In genomic region chr14:100600886-100601451, GRCm38 (mm10) we compare ENCODE assay signal across 13 mouse cellular contexts.
DNase-seq lines count a peak whose midpoint lies in the region; ATAC-seq and TF ChIP-seq lines count a peak whose summit lies in the region.
"Had no signal": no experiment of that assay in that cellular context is flagged by ENCODE, and none has a peak within 500 bp of the region (broad histone marks: within the 10 kb centered on the region; RNA-seq: fewer than 3 reads in every experiment).

No protein-coding gene starts in this region.

- 31% methylated on average over 7 of the region's 7 CpGs for WGBS in midbrain, embryonic 15.5 days
- 69% methylated on average over 7 of the region's 7 CpGs for WGBS in thymus, adult 2 months

- DNase-seq in cerebellum, postnatal 14 days = peak; percentile 12 to 13
- no peak for DNase-seq in cerebellum, adult 9-10 months
- peak; percentile 16 for DNase-seq in heart, postnatal 4 days
- DNase-seq in heart, postnatal 36 days = no peak
- DNase-seq in brain, embryonic 14.5 days (ENCODE audit: low read depth) = peak; percentile 48
- no peak for DNase-seq in frontal cortex, postnatal 14 days (ENCODE audit: low spot score in 2 of 2)
- DNase-seq in thymus, adult 2 months = no peak
- DNase-seq: adrenal gland, postnatal 25 days; gastrocnemius, postnatal 25 days; kidney, adult 2 months; liver, postnatal 0 days; right cerebral cortex, postnatal 14 days had no signal

- H3K27me3 ChIP-seq in midbrain, embryonic 15.5 days (replicated peaks) = no peaks in the 10 kb centered on the region
- no peaks in the 10 kb centered on the region for H3K27me3 ChIP-seq in thymus, adult 2 months (ENCODE audit: control insufficient read depth, insufficient read depth, low read length)

- peaks cover 7% of the 10 kb centered on the region for H3K4me1 ChIP-seq in midbrain, embryonic 15.5 days
- H3K4me1 ChIP-seq in thymus, adult 2 months (replicated peaks; ENCODE audit: control insufficient read depth, insufficient read depth, low read length) = no peaks in the 10 kb centered on the region

- no peak overlapping the region for H3K4me2 ChIP-seq in midbrain, embryonic 15.5 days

- H3K4me3 ChIP-seq in midbrain, embryonic 15.5 days = no peak overlapping the region
- no peak overlapping the region for H3K4me3 ChIP-seq in thymus, adult 2 months (ENCODE audit: control insufficient read depth, insufficient read depth, low read length)

- TF ChIP-seq CTCF in brain, embryonic 14.5 days (IDR thresholded peaks at IDR 0.05; ENCODE audit: borderline replicate concordance, extremely low read depth, insufficient read depth, insufficient read length) = no peak
- no peak for TF ChIP-seq CTCF in thymus, adult 2 months (IDR thresholded peaks at IDR 0.05; ENCODE audit: borderline replicate concordance, control insufficient read depth, extremely low read depth, insufficient read depth, low read length, poor library complexity)

- no peaks in the 10 kb centered on the region for H3K9me3 ChIP-seq in midbrain, embryonic 15.5 days

- ATAC-seq in midbrain, embryonic 15.5 days (replicated peaks) = peak; percentile 80; the same call in 1 of the 2 replicates
- ATAC-seq: liver, postnatal 0 days had no signal

- no peak for TF ChIP-seq POLR2A in brain, embryonic 14.5 days (IDR thresholded peaks at IDR 0.05; ENCODE audit: borderline replicate concordance, extremely low read depth, insufficient read depth, insufficient read length, poor library complexity, severe bottlenecking)
- no peak for TF ChIP-seq POLR2A in thymus, adult 2 months (IDR thresholded peaks at IDR 0.05; ENCODE audit: control insufficient read depth, extremely low read depth, insufficient read depth, low read length, poor library complexity)

- intact Hi-C loops in heart, postnatal 36 days (cut with DNase I) = no loop called here

- H3K27ac ChIP-seq in midbrain, embryonic 15.5 days = 0 out of 2 replicates have a peak overlapping the region, but pooled peaks have one; percentile 10
- no peak overlapping the region for H3K27ac ChIP-seq in thymus, adult 2 months (ENCODE audit: control insufficient read depth, insufficient read depth, low read length)

- no peaks in the 10 kb centered on the region for H3K36me3 ChIP-seq in midbrain, embryonic 15.5 days (replicated peaks)
- no peaks in the 10 kb centered on the region for H3K36me3 ChIP-seq in thymus, adult 2 months (ENCODE audit: control insufficient read depth, insufficient read depth, low read length)

- H3K9ac ChIP-seq in midbrain, embryonic 15.5 days = no peak overlapping the region
- H3K9ac ChIP-seq: liver, postnatal 0 days had no signal

Comparison
In these comparisons a context has a peak if more than half of its experiments do, and no peak if none do; other contexts are left out.
1. DNase-seq: peak in cerebellum, postnatal 14 days (2 of 2), heart, postnatal 4 days (single experiment) and brain, embryonic 14.5 days (single experiment); none in cerebellum, adult 9-10 months (single experiment), heart, postnatal 36 days (0 of 2), frontal cortex, postnatal 14 days (0 of 2) and thymus, adult 2 months (single experiment).